Comparison of ENCODE assay signal across 14 mouse cellular contexts in genomic region chr7:136880386-136880785, GRCm38 (mm10). TPM values are rescaled to one million over a fixed set of nuclear protein-coding genes. Genes with fewer than 3 reads are reported as not detected.
DNase-seq lines count a peak whose midpoint lies in the region; ATAC-seq lines count a peak whose summit lies in the region.
"Had no signal": no experiment of that assay in that cellular context is flagged by ENCODE, and none has a peak within 500 bp of the region (broad histone marks: within the 10 kb centered on the region; RNA-seq: fewer than 3 reads in every experiment).

No protein-coding gene starts in this region.

- no peaks in the 10 kb centered on the region for H3K4me1 ChIP-seq in heart, embryonic 10.5 days
- H3K4me1 ChIP-seq: forebrain, embryonic 10.5 days; hindbrain, embryonic 15.5 days; liver, embryonic 12.5 days; neural tube, embryonic 13.5 days had no signal

- no peak overlapping the region for H3K27ac ChIP-seq in heart, embryonic 10.5 days
- H3K27ac ChIP-seq: forebrain, embryonic 10.5 days; hindbrain, embryonic 15.5 days; liver, embryonic 12.5 days; neural tube, embryonic 13.5 days had no signal

- intact Hi-C loops in heart, postnatal 10 days (cut with DNase I) = no loop called here
- intact Hi-C loops in gastrocnemius, postnatal 14 days (cut with DNase I; ENCODE audit: low total_unique reads) = no loop called here
- intact Hi-C loops in left cerebral cortex, postnatal 36 days (cut with DNase I) = no loop called here

- WGBS in heart, embryonic 10.5 days = 86% methylated on average over 4 of the region's 4 CpGs

- peak; percentile 56 to 58 for DNase-seq in heart, postnatal 10 days
- no peak for DNase-seq in heart, embryonic 10.5 days (ENCODE audit: low spot score)
- peak; percentile 4 for DNase-seq in lung, postnatal 36 days
- DNase-seq in lung, adult 18-20 months = no peak
- peak; percentile 26 for DNase-seq in gastrocnemius, postnatal 14 days
- DNase-seq in left cerebral cortex, postnatal 36 days (ENCODE audit: low spot score in 2 of 2) = peak; percentile 34 to 40
- DNase-seq in spleen, postnatal 14 days (ENCODE audit: low spot score in 2 of 2) = no peak
- DNase-seq: kidney, adult 8-10 months had no signal

- H3K27me3 ChIP-seq in heart, embryonic 10.5 days (ENCODE audit: insufficient read depth, poor library complexity, severe bottlenecking) = peaks cover 17% of the 10 kb centered on the region
- H3K27me3 ChIP-seq: hindbrain, embryonic 15.5 days; liver, embryonic 12.5 days; neural tube, embryonic 13.5 days had no signal

- H3K9me3 ChIP-seq in heart, embryonic 10.5 days = no peaks in the 10 kb centered on the region
- H3K9me3 ChIP-seq: forebrain, embryonic 10.5 days; hindbrain, embryonic 15.5 days; liver, embryonic 12.5 days; neural tube, embryonic 13.5 days had no signal

- ATAC-seq in monocyte, adult 5-6 weeks (replicated peaks; ENCODE audit: insufficient number of reproducible peaks, low FRiP score, low TSS enrichment, poor library complexity, severe bottlenecking) = no peak
- ATAC-seq: liver, embryonic 12.5 days; midbrain, embryonic 16.5 days had no signal

- no peaks in the 10 kb centered on the region for H3K36me3 ChIP-seq in heart, embryonic 10.5 days
- H3K36me3 ChIP-seq: forebrain, embryonic 10.5 days; hindbrain, embryonic 15.5 days; liver, embryonic 12.5 days; neural tube, embryonic 13.5 days had no signal

- no peak overlapping the region for H3K4me3 ChIP-seq in heart, embryonic 10.5 days
- H3K4me3 ChIP-seq: forebrain, embryonic 10.5 days; hindbrain, embryonic 15.5 days; liver, embryonic 12.5 days; neural tube, embryonic 13.5 days had no signal

RNA-seq across cellular contexts. Expression of gene Mgmt, which starts 14.0 kb away (rescaled TPM):
- 1 to 10 TPM; 5.2 to 5.4 TPM for total RNA-seq in heart, postnatal 10 days (2021)
- polyA plus RNA-seq in heart, embryonic 10.5 days (2016; fragmentation: Nextera tagmentation; extraction: Ambion mirVana) = 5.7 and 6.1 TPM in 2 replicates
- total RNA-seq in gastrocnemius, postnatal 14 days (2021) = 1 to 10 TPM; 1.4 to 1.5 TPM
- under 1 TPM; 0.57 to 0.59 TPM for total RNA-seq in left cerebral cortex, postnatal 36 days (2021)
- 0.19 to 0.21 TPM in 2 of 3 replicates, not detected in the other for total RNA-seq in monocyte, adult 5-6 weeks (2017)

Comparison
In these comparisons a context has a peak if more than half of its experiments do, and no peak if none do; other contexts are left out.
1. DNase-seq: peak in heart, postnatal 10 days (2 of 2), lung, postnatal 36 days (single experiment), gastrocnemius, postnatal 14 days (single experiment) and left cerebral cortex, postnatal 36 days (2 of 2); none in heart, embryonic 10.5 days (single experiment), lung, adult 18-20 months (0 of 2) and spleen, postnatal 14 days (0 of 2).